Mouse (Mus musculus) CH12.LX (cell line): ENCODE measurements around the gene Nhp2. TPM values are rescaled to one million over a fixed set of nuclear protein-coding genes. Genes with fewer than 3 reads are reported as not detected.

Experiments
- DNase-seq: peaks from one replicate; pipeline ENCODE4 v3.0.0-alpha.2; 2013; ENCODE audit errors: extremely low read depth
- H3K27ac ChIP-seq: 2 replicates; pipeline ENCODE4 v1.5.1; 2012; ENCODE audit warnings: low read depth, mild to moderate bottlenecking, control low read depth, moderate library complexity; ENCODE audit not compliant: insufficient read depth
- H3K27me3 ChIP-seq: replicated peaks from 2 replicates; pipeline ENCODE3; 2012; ENCODE audit warnings: inconsistent platforms
- H3K36me3 ChIP-seq, 2 experiments: replicated peaks in 1 of 2; 2 replicates each; pipeline versions ENCODE3 to v1.6.1; 2012; ENCODE audit warnings: inconsistent platforms in 1 of 2, low read length in 1 of 2, mild to moderate bottlenecking in 1 of 2, mixed read lengths in 1 of 2, moderate library complexity in 1 of 2; ENCODE audit not compliant: control insufficient read depth in 1 of 2, insufficient read depth in 1 of 2
- H3K4me1 ChIP-seq, 2 experiments: 2 replicates each; pipeline ENCODE4 v1.6.1; 2012; ENCODE audit warnings: inconsistent platforms in 1 of 2, moderate library complexity in 1 of 2; ENCODE audit not compliant: insufficient read depth in 2 of 2, control insufficient read depth in 1 of 2
- H3K4me2 ChIP-seq: 2 replicates; pipeline ENCODE4 v1.6.1; 2012; ENCODE audit warnings: low read depth, mild to moderate bottlenecking, control low read depth; ENCODE audit not compliant: poor library complexity, insufficient read depth, severe bottlenecking
- H3K4me3 ChIP-seq, 3 experiments: fragments of 150-350 bp in 1 of 3; sonication (generic) in 1 of 3; replicated peaks in 1 of 3; 2 replicates each; pipeline versions ENCODE3 to v1.5.1; 2011 to 2012; ENCODE audit warnings: low read depth in 2 of 3, low read length in 2 of 3, mild to moderate bottlenecking in 2 of 3, moderate library complexity in 2 of 3, control low read depth in 1 of 3, improper control_type of control experiment in 1 of 3, inconsistent platforms in 1 of 3, mixed read lengths in 1 of 3; ENCODE audit not compliant: poor library complexity in 1 of 3
- H3K79me2 ChIP-seq: replicated peaks from 2 replicates; pipeline ENCODE4 v1.6.1; 2012; ENCODE audit warnings: mild to moderate bottlenecking, moderate library complexity; ENCODE audit not compliant: control insufficient read depth, poor library complexity, insufficient read depth, severe bottlenecking; ENCODE audit errors: extremely low read depth
- H3K9ac ChIP-seq: 2 replicates; pipeline ENCODE4 v1.6.1; 2012; ENCODE audit warnings: low read depth, mild to moderate bottlenecking, control low read depth, moderate library complexity; ENCODE audit not compliant: insufficient read depth
- H3K9me3 ChIP-seq: replicated peaks from 2 replicates; pipeline ENCODE3; 2012; ENCODE audit warnings: low read length, inconsistent platforms, mixed read lengths
- BHLHE40 ChIP-seq: IDR thresholded peaks from 2 replicates; pipeline ENCODE4 v1.6.1; 2011; ENCODE audit warnings: mild to moderate bottlenecking, low read depth, low read length, improper control_type of control experiment
- CHD1 ChIP-seq: IDR thresholded peaks from 2 replicates; pipeline ENCODE4 v1.6.1; 2012; ENCODE audit warnings: low read depth, low read length, improper control_type of control experiment, inconsistent platforms
- CHD2 ChIP-seq: IDR thresholded peaks from 2 replicates; pipeline ENCODE4 v1.6.1; 2011; ENCODE audit warnings: low read length, improper control_type of control experiment
- CTCF ChIP-seq, 2 experiments: IDR thresholded peaks in 1 of 2; conservative IDR thresholded peaks in 1 of 2; 2 replicates each; pipeline ENCODE4 v1.5.1; 2011 to 2012; ENCODE audit warnings: low read depth in 2 of 2, low read length in 2 of 2, improper control_type of control experiment in 1 of 2, inconsistent platforms in 1 of 2, mild to moderate bottlenecking in 1 of 2, moderate library complexity in 1 of 2
- E2F4 ChIP-seq: IDR thresholded peaks from 2 replicates; pipeline ENCODE4 v1.6.1; 2011; ENCODE audit warnings: low read depth, low read length, improper control_type of control experiment; ENCODE audit not compliant: insufficient replicate concordance
- ELF1 ChIP-seq: IDR thresholded peaks from 2 replicates; pipeline ENCODE4 v1.6.1; 2014; ENCODE audit warnings: low read depth, mild to moderate bottlenecking, inconsistent platforms, low read length, improper control_type of control experiment
- EP300 ChIP-seq: IDR thresholded peaks from 2 replicates; pipeline ENCODE4 v1.6.1; 2011; ENCODE audit warnings: low read length, improper control_type of control experiment
- ETS1 ChIP-seq: conservative IDR thresholded peaks from 2 replicates; pipeline ENCODE4 v1.6.1; 2012; ENCODE audit warnings: low read depth, mild to moderate bottlenecking, inconsistent platforms, low read length, improper control_type of control experiment, moderate library complexity
- GABPA ChIP-seq: IDR thresholded peaks from 2 replicates; pipeline ENCODE4 v1.6.1; 2012; ENCODE audit warnings: low read depth, low read length, improper control_type of control experiment, inconsistent platforms; ENCODE audit not compliant: insufficient replicate concordance
- IRF4 ChIP-seq: IDR thresholded peaks from 2 replicates; pipeline ENCODE4 v1.6.1; 2014; ENCODE audit warnings: low read depth, mild to moderate bottlenecking, inconsistent platforms, low read length, improper control_type of control experiment
- JUN ChIP-seq: IDR thresholded peaks from 2 replicates; pipeline ENCODE4 v1.6.1; 2011; ENCODE audit warnings: low read depth, mild to moderate bottlenecking, low read length, improper control_type of control experiment, moderate library complexity; ENCODE audit not compliant: insufficient read depth
- JUND ChIP-seq: conservative IDR thresholded peaks from 2 replicates; pipeline ENCODE4 v1.6.1; 2011; ENCODE audit warnings: low read depth, low read length, improper control_type of control experiment
- KAT2A ChIP-seq: IDR thresholded peaks from 2 replicates; pipeline ENCODE4 v1.6.1; 2012; ENCODE audit warnings: low read length, improper control_type of control experiment, inconsistent platforms; ENCODE audit not compliant: insufficient replicate concordance
- MAX ChIP-seq: IDR thresholded peaks from 2 replicates; pipeline ENCODE4 v1.6.1; 2011; ENCODE audit warnings: low read length, improper control_type of control experiment
- MAZ ChIP-seq: IDR thresholded peaks from 2 replicates; pipeline ENCODE4 v1.6.1; 2012; ENCODE audit warnings: low read depth, mild to moderate bottlenecking, inconsistent platforms, low read length, improper control_type of control experiment, moderate library complexity
- MEF2A ChIP-seq: IDR thresholded peaks from 2 replicates; pipeline ENCODE4 v1.6.1; 2014; ENCODE audit warnings: low read depth, mild to moderate bottlenecking, inconsistent platforms, low read length, improper control_type of control experiment, borderline replicate concordance
- MYC ChIP-seq: IDR thresholded peaks from 2 replicates; pipeline ENCODE4 v1.6.1; 2011; ENCODE audit warnings: low read depth, mild to moderate bottlenecking, improper control_type of control experiment, low read length
- NELFE ChIP-seq: IDR thresholded peaks from 2 replicates; pipeline ENCODE4 v1.6.1; 2011; ENCODE audit warnings: low read depth, low read length, improper control_type of control experiment
- NRF1 ChIP-seq: IDR thresholded peaks from 2 replicates; pipeline ENCODE4 v1.6.1; 2014; ENCODE audit warnings: low read depth, mild to moderate bottlenecking, inconsistent platforms, low read length, improper control_type of control experiment, moderate library complexity
- PAX5 ChIP-seq: IDR thresholded peaks from 2 replicates; pipeline ENCODE4 v1.6.1; 2012; ENCODE audit warnings: low read length, inconsistent platforms, mixed read lengths
- POLR2A ChIP-seq: IDR thresholded peaks from 2 replicates; pipeline ENCODE4 v1.6.1; 2011; ENCODE audit warnings: low read depth, mild to moderate bottlenecking, improper control_type of control experiment, low read length
- POLR2AphosphoS2 ChIP-seq: IDR thresholded peaks from 2 replicates; pipeline ENCODE4 v1.6.1; 2011; ENCODE audit warnings: low read depth, low read length, improper control_type of control experiment
- RAD21 ChIP-seq: IDR thresholded peaks from 2 replicates; pipeline ENCODE4 v1.6.1; 2011; ENCODE audit warnings: low read depth, mild to moderate bottlenecking, low read length, improper control_type of control experiment, moderate library complexity
- RCOR1 ChIP-seq: conservative IDR thresholded peaks from 2 replicates; pipeline ENCODE4 v1.6.1; 2012; ENCODE audit warnings: low read depth, mild to moderate bottlenecking, inconsistent platforms, low read length, improper control_type of control experiment
- SIN3A ChIP-seq: IDR thresholded peaks from 2 replicates; pipeline ENCODE4 v1.6.1; 2012; ENCODE audit warnings: low read length, improper control_type of control experiment, inconsistent platforms
- TBP ChIP-seq: conservative IDR thresholded peaks from 2 replicates; pipeline ENCODE4 v1.6.1; 2011; ENCODE audit warnings: low read depth, low read length, improper control_type of control experiment
- TCF12 ChIP-seq: IDR thresholded peaks from 2 replicates; pipeline ENCODE4 v1.6.1; 2014; ENCODE audit warnings: low read depth, mild to moderate bottlenecking, inconsistent platforms, low read length, improper control_type of control experiment
- UBTF ChIP-seq: IDR thresholded peaks from 2 replicates; pipeline ENCODE4 v1.6.1; 2012; ENCODE audit warnings: low read depth, mild to moderate bottlenecking, inconsistent platforms, low read length, improper control_type of control experiment, moderate library complexity
- USF1 ChIP-seq: IDR thresholded peaks from 2 replicates; pipeline ENCODE4 v1.6.1; 2014; ENCODE audit warnings: low read depth, mild to moderate bottlenecking, inconsistent platforms, low read length, improper control_type of control experiment
- ZC3H11A ChIP-seq: IDR thresholded peaks from 2 replicates; pipeline ENCODE4 v1.6.1; 2012; ENCODE audit warnings: low read depth, mild to moderate bottlenecking, inconsistent platforms, low read length, improper control_type of control experiment
- ZMIZ1 ChIP-seq: IDR thresholded peaks from 2 replicates; pipeline ENCODE4 v1.6.1; 2012; ENCODE audit warnings: low read depth, mild to moderate bottlenecking, inconsistent platforms, low read length, improper control_type of control experiment
- dilution Hi-C: fragments of 300-500 bp; cut with MboI; formaldehyde crosslinking; loops from 2 replicates; pipeline ENCODE4 v1.14.3; 2020; ENCODE audit warnings: low sequenced_read_pairs; ENCODE audit not compliant: extremely low pct_unique_long_range_greater_than_20kb, extremely low pct_ligation_motif_present
- in situ Hi-C: fragments of 300-500 bp; cut with MboI; formaldehyde crosslinking; loops from 3 replicates; pipeline ENCODE4 v1.14.3; 2019; ENCODE audit warnings: low sequenced_read_pairs, low pct_ligation_motif_present, low pct_unique_long_range_greater_than_20kb, mixed read lengths
- polyA plus RNA-seq: library from polyadenylated mRNA; unstranded; fragments of >175 nt; gene quantifications from 2 replicates; pipeline ENCODE4 v1.2.1, GENCODE M21; 2012; ENCODE audit warnings: low read depth; ENCODE audit not compliant: insufficient read length
- total RNA-seq, 2 experiments: library from RNA; depleted of rRNA; stranded (reverse); fragments of 300-350 nt in 1 of 2; fragments of >200 nt in 1 of 2; gene quantifications; 2 replicates each; pipeline ENCODE4 v1.2.3; 2012 to 2014

The Nhp2 gene
- total and polyA plus RNA-seq, 3 experiments: 489 to 847 (median 722) TPM

GRCm38 (mm10) chr11:51595459-51596083, 24.0 kb upstream of the Nhp2 start (continued):
- TF ChIP-seq TCF12 (no peak), RAD21 (no peak), ZC3H11A (no peak), IRF4 (no peak), CHD2 (peak; percentile 71), SIN3A (peak; percentile 59; the same call in 1 of the 2 replicates), RCOR1 (peak; percentile 34; the same call in 1 of the 2 replicates), UBTF (no peak), POLR2AphosphoS2 (peak; percentile 87; the same call in 1 of the 2 replicates), TBP (no peak), KAT2A (no peak), MEF2A (no peak), CTCF (conservative IDR thresholded peaks at IDR 0.05 in 1 of 2, IDR thresholded peaks at IDR 0.05 in 1 of 2; ENCODE audit: low read depth in 2 of 2, low read length in 2 of 2) (no peak), E2F4 (0 out of 2 replicates have a peak, but pooled peaks have one; percentile 43), ELF1 (no peak), PAX5 (no peak), JUN (no peak), NRF1 (no peak), EP300 (no peak), POLR2A (no peak), CHD1 (peak; percentile 78; the same call in 1 of the 2 replicates), USF1 (no peak)

DNA sequence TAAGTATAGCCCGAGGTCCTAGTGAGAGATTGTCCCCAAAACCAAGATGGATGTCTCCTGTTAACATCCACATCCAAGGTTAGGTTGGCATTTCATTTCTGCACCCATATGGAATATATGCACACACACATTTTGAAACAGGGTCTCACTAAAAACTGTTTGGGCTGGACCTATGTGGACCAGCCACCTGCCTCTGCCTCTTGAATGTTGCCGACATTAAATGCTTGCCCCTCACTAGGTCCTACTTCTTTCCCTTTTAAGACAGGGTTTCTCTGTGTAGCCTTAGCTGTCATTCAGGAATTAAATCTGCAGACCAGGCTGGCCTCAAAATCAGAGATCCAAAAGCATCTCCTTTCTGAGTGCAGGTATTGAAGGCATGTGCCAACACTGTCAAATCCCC, 22.0 kb upstream of the Nhp2 start:
- Histone ChIP-seq H3K79me2 (peaks cover 25% of the 10 kb centered on the region), H3K36me3 (peaks cover 91 to 98% of the 10 kb centered on the region in 2 experiments), H3K9me3 (no peaks in the 10 kb centered on the region), H3K4me1 (peaks cover 2 to 37% of the 10 kb centered on the region in 2 experiments; a peak in 2 of 4 replicates), H3K4me2 (no peak overlapping the region), H3K27ac (no peak overlapping the region), H3K4me3 (no peak overlapping the region), H3K9ac (no peak overlapping the region), H3K27me3 (no peaks in the 10 kb centered on the region)
- in situ Hi-C loops: no loop called here
- no peak for TF ChIP-seq IRF4
- TF ChIP-seq ETS1: no peak
- TF ChIP-seq E2F4: no peak
- TF ChIP-seq UBTF: no peak
- no peak for TF ChIP-seq SIN3A
- no peak for TF ChIP-seq MAZ
- TF ChIP-seq POLR2AphosphoS2: peak; percentile 73
- no peak for TF ChIP-seq BHLHE40
- TF ChIP-seq ZC3H11A: no peak
- TF ChIP-seq ZMIZ1: peak; percentile 1; the same call in 1 of the 2 replicates
- TF ChIP-seq JUND: no peak
- no peak for TF ChIP-seq GABPA
- TF ChIP-seq CHD2: no peak
- TF ChIP-seq MYC: no peak
- TF ChIP-seq MAX: no peak
- no peak for TF ChIP-seq RCOR1
- TF ChIP-seq NELFE: no peak
- no peak for DNase-seq
- dilution Hi-C loops: no loop called here
